Mouse (Mus musculus) heart, postnatal 0 days (tissue): ENCODE data around the gene Sun1. TPM values are rescaled to one million over a fixed set of nuclear protein-coding genes. Genes with fewer than 3 reads are reported as not detected.

Source experiments
- ATAC-seq: fragments of 200-750 bp; cut with Nextera tagmentation; 2 replicates; pipeline ENCODE4 v1.8.0; 2017; ENCODE audit warnings: low read depth, moderate number of reproducible peaks, moderate library complexity; ENCODE audit not compliant: insufficient read depth
- DNase-seq: peaks from one replicate; pipeline ENCODE4 v3.0.0-alpha.2; 2016; ENCODE audit warnings: low spot score
- H3K27ac ChIP-seq: fragments of 300-500 bp; sonication (generic); 2 replicates; pipeline ENCODE4 v1.5.1; 2014; ENCODE audit warnings: low read depth, mild to moderate bottlenecking
- H3K27me3 ChIP-seq: fragments of 300-500 bp; sonication (generic); 2 replicates; pipeline ENCODE4 v1.6.1; 2014; ENCODE audit warnings: low read length, mixed read lengths; ENCODE audit not compliant: control insufficient read depth, insufficient read depth
- H3K36me3 ChIP-seq: fragments of 300-500 bp; sonication (generic); replicated peaks from 2 replicates; pipeline ENCODE4 v1.6.1; 2014; ENCODE audit warnings: low read length, mixed read lengths; ENCODE audit not compliant: control insufficient read depth, insufficient read depth
- H3K4me1 ChIP-seq: fragments of 300-500 bp; sonication (generic); 2 replicates; pipeline ENCODE4 v1.6.1; 2014; ENCODE audit warnings: antibody characterized with exemption; ENCODE audit not compliant: control insufficient read depth, insufficient read depth
- H3K4me2 ChIP-seq: fragments of 300-500 bp; sonication (generic); 2 replicates; pipeline ENCODE4 v1.6.1; 2014; ENCODE audit warnings: low read depth, mild to moderate bottlenecking, low read length, moderate library complexity
- H3K4me3 ChIP-seq: fragments of 300-500 bp; sonication (generic); 2 replicates; pipeline ENCODE4 v1.5.1; 2014; ENCODE audit warnings: low read depth, low read length
- H3K9ac ChIP-seq: fragments of 300-500 bp; sonication (generic); replicated peaks from 2 replicates; pipeline ENCODE4 v1.6.1; 2014; ENCODE audit warnings: low read depth, low read length, mixed read lengths
- H3K9me3 ChIP-seq: fragments of 300-500 bp; sonication (generic); replicated peaks from 2 replicates; pipeline ENCODE4 v1.6.1; 2016; ENCODE audit warnings: low read length; ENCODE audit not compliant: control insufficient read depth
- CTCF ChIP-seq: IDR thresholded peaks from 2 replicates; pipeline ENCODE4 v1.5.1; 2016; ENCODE audit warnings: antibody characterized with exemption, control low read depth, low read depth
- EP300 ChIP-seq: IDR thresholded peaks from 2 replicates; pipeline ENCODE4 v1.6.1; 2016; ENCODE audit warnings: antibody characterized with exemption, low read depth
- WGBS: fragments of 180-500 bp; shearing (Covaris S2); extraction: QIAGEN DNeasy Blood & Tissue Kit; methylation state at CpG from one replicate; pipeline ENCODE4 v1.1.7; 2014; 5-methylcytosine and 5-hydroxymethylcytosine counted together
- polyA plus RNA-seq: library from polyadenylated mRNA; unstranded; fragments of >200 nt; fragmentation: Nextera tagmentation; extraction: Ambion mirVana; gene quantifications from 2 replicates; pipeline ENCODE4 v1.2.1, GENCODE M21; 2015
- total RNA-seq: library from RNA; depleted of rRNA; stranded (reverse); fragments of >200 nt; gene quantifications from 2 replicates; pipeline ENCODE4 v1.2.3, GENCODE M21; 2014; ENCODE audit warnings: low replicate concordance; rRNA removed

The Sun1 gene
- total and polyA plus RNA-seq, 2 experiments from 2014 or later, result 22.4 to 71.5 TPM

DNA sequence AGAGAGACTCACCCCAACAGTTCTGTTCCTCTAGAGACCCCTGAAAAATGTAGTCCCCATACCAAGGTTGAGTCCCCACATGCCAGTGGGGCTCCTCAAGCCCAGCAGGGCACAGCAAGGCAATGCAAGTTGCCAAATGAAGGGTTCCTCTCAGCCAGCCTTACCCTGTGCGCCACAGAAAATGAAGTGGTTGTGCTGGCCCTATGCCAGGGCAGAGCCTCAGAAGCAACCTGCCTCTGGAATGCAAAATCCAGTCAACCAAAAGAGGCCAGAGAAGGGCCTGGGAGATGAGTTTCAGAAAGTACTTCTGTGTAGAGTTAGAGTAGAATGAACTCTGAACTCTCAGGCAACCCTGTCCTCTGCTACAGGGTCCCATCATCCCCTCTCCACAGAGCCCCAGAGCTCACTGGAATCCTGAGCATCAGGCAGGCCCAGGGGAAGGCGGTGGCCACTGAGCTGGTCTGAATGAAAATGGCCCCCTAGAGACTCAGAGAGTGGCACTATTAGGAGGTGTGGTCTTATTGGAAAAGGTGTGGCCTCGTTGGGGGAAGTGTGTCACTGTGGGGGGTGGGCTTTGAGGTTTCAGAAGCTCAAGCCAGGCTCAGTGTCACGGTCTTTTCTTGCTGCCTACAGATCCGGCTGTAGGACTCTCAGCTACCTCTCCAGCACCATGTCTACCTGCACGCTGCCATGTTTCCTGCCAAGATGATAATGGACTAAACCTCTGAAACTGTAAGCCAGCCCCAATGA lies 91.5 kb downstream of the Sun1 start:
- TF ChIP-seq EP300 (no peak), CTCF (no peak)
- WGBS, result 60% methylated on average over 6 of the region's 6 CpGs
- ATAC-seq (no peak), DNase-seq (no peak)
- H3K9me3 ChIP-seq, result no peaks in the 10 kb centered on the region; the same call in 1 of the 2 replicates
- no peak overlapping the region for H3K27ac ChIP-seq
- H3K4me1 ChIP-seq, result no peaks in the 10 kb centered on the region
- H3K4me2 ChIP-seq, result no peak overlapping the region
- H3K4me3 ChIP-seq, result no peak overlapping the region
- no peak overlapping the region for H3K9ac ChIP-seq
- H3K36me3 ChIP-seq, result no peaks in the 10 kb centered on the region
- H3K27me3 ChIP-seq, result no peaks in the 10 kb centered on the region

DNA sequence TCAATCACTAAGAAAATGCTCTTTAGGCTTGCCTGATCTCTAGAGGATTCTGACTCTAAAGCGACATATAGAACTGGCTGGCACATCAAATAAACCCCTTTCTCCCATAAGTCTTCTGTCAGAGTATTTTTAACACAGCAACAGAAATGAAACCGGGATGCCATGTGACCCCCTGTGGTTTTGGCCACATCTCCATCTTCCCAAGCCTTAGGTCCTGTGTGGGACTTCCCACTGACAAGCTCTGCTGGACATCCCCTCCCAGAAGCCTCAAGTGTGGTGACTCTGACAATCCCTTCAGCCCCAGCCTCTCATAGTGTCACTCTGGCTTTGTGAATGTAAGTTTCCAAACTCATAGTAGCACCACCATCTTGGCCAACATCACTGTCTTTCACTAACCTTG lies 93.7 kb downstream of the Sun1 start:
- TF ChIP-seq EP300 (no peak), CTCF (no peak)
- Histone ChIP-seq H3K9me3 (no peaks in the 10 kb centered on the region; the same call in 1 of the 2 replicates), H3K27ac (no peak overlapping the region), H3K36me3 (no peaks in the 10 kb centered on the region), H3K4me1 (no peaks in the 10 kb centered on the region), H3K4me2 (no peak overlapping the region), H3K9ac (no peak overlapping the region), H3K27me3 (no peaks in the 10 kb centered on the region), H3K4me3 (no peak overlapping the region)
- ATAC-seq (no peak), DNase-seq (no peak)
- WGBS, result 67% methylated on average over 2 of the region's 2 CpGs

DNA sequence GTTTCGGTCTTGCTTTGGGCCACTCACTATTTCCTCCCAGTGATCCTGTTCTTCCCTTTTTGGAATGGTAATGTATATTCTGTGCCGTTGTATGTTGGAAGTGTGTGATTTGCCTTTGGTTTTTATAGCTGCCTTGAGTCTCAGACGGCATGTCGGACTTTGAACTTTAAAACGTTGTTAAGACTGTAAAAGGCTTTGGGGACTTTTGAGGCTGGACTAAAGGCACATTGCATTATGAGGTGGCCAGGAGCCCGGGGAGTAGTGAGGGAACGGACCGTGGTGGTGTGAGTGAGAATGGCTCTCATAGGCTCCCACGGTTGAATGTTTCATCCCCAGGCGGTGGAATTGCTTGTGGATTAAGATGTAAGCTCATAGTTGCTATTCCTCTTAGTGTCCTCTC lies 96.7 kb downstream of the Sun1 start:
- WGBS, result 85% methylated on average over 10 of the region's 10 CpGs
- Histone ChIP-seq H3K36me3 (no peaks in the 10 kb centered on the region), H3K9ac (no peak overlapping the region), H3K9me3 (no peaks in the 10 kb centered on the region), H3K27ac (no peak overlapping the region), H3K4me1 (no peaks in the 10 kb centered on the region), H3K4me3 (no peak overlapping the region), H3K27me3 (0 out of 2 replicates have a peak, but pooled peaks cover 4% of the 10 kb centered on the region), H3K4me2 (no peak overlapping the region)
- no peak for TF ChIP-seq CTCF
- TF ChIP-seq EP300, result no peak
- ATAC-seq (no peak), DNase-seq (no peak)

DNA sequence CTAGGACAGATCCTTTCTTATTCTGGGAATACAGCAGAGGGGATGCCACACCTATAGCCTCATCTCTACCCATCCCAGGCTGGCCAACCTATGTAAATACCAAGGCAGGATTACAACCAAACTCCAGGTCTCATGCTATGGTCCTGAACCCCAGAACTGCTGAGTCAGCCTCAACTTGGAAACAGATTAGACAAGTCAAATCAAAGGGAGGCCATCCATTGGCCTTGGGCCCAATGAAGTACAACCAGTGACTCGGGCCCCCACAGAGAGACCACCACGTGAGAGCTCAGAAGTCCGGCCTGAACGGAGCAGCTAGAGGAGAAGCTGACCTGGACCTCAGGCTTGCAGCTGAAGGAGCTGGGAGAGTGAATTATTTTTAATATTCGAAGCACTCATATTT lies 97.3 kb downstream of the Sun1 start:
- H3K36me3 ChIP-seq, result no peaks in the 10 kb centered on the region
- H3K9ac ChIP-seq, result no peak overlapping the region
- H3K4me3 ChIP-seq, result no peak overlapping the region
- no peak overlapping the region for H3K27ac ChIP-seq
- H3K9me3 ChIP-seq, result no peaks in the 10 kb centered on the region
- 79% methylated on average over 5 of the region's 5 CpGs for WGBS
- ATAC-seq, result no peak
- 0 out of 2 replicates have a peak, but pooled peaks cover 4% of the 10 kb centered on the region for H3K27me3 ChIP-seq
- no peak overlapping the region for H3K4me2 ChIP-seq
- TF ChIP-seq CTCF (no peak), EP300 (no peak)
- no peaks in the 10 kb centered on the region for H3K4me1 ChIP-seq
- no peak for DNase-seq

Other genes starting within 250 kb of the Sun1 start
- 60.5 and 78.0 TPM in 2 replicates for gene Pdgfa, start 203.3 kb upstream of the Sun1 start, total RNA-seq
- gene Pdgfa, start 203.3 kb upstream of the Sun1 start, polyA plus RNA-seq, result 47.2 and 49.6 TPM in 2 replicates
- gene Prkar1b, start 50.6 kb upstream of the Sun1 start, total RNA-seq, result 2.3 TPM in 2 replicates
- gene Prkar1b, start 50.6 kb upstream of the Sun1 start, polyA plus RNA-seq, result 3.9 and 4.4 TPM in 2 replicates
- gene Dnaaf5, start 50.4 kb upstream of the Sun1 start, total RNA-seq, result 23.0 and 38.1 TPM in 2 replicates
- gene Dnaaf5, start 50.4 kb upstream of the Sun1 start, polyA plus RNA-seq, result 2.3 and 2.8 TPM in 2 replicates
- 56.8 and 61.6 TPM in 2 replicates for gene Get4, start 51.7 kb downstream of the Sun1 start, total RNA-seq
- gene Get4, start 51.7 kb downstream of the Sun1 start, polyA plus RNA-seq, result 153 TPM in 2 replicates
- gene Adap1, start 125.0 kb downstream of the Sun1 start, total RNA-seq, result 0.53 and 1.5 TPM in 2 replicates
- gene Adap1, start 125.0 kb downstream of the Sun1 start, polyA plus RNA-seq, result 0.84 and 1.00 TPM in 2 replicates
- gene Cox19, start 150.8 kb downstream of the Sun1 start, total RNA-seq, result 120 and 123 TPM in 2 replicates
- 88.6 and 97.6 TPM in 2 replicates for gene Cox19, start 150.8 kb downstream of the Sun1 start, polyA plus RNA-seq
- gene Cyp2w1, start 152.0 kb downstream of the Sun1 start, total RNA-seq, result not detected in 2 replicates
- not detected in 2 replicates for gene Cyp2w1, start 152.0 kb downstream of the Sun1 start, polyA plus RNA-seq
- 38.2 and 39.1 TPM in 2 replicates for gene Gpr146, start 177.1 kb downstream of the Sun1 start, total RNA-seq
- 23.0 and 23.7 TPM in 2 replicates for gene Gpr146, start 177.1 kb downstream of the Sun1 start, polyA plus RNA-seq
- 1.7 and 1.8 TPM in 2 replicates for gene C130050O18Rik, start 204.6 kb downstream of the Sun1 start, total RNA-seq
- gene C130050O18Rik, start 204.6 kb downstream of the Sun1 start, polyA plus RNA-seq, result 0.23 and 0.31 TPM in 2 replicates
- 1.3 and 4.5 TPM in 2 replicates for gene Gper1, start 222.5 kb downstream of the Sun1 start, total RNA-seq
- gene Gper1, start 222.5 kb downstream of the Sun1 start, polyA plus RNA-seq, result 1.0 and 2.0 TPM in 2 replicates